27 mouse cellular contexts compared by ENCODE assay signal in the genomic region with DNA sequence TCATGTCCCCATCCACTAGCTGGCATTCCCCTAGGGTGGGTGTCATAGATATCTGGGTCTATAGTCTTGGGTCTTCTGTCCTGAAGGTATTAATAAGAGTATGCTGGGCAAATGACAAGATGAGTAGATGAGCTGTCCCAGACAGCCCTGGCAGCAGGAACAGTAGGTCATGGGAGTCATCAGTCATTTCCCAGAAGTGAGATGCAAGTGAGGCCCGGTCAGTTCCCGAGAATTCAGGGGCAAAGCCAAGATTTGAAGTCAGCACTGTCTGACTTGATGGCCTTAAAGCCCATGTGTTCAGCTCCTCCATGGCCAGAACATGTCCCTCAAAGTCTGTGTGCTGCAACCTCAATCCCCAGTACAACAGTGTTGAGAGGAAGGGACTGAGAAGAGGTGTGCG.
"Had no signal": no experiment of that assay in that cellular context is flagged by ENCODE, and none has a peak within 500 bp of the region (broad histone marks: within the 10 kb centered on the region; RNA-seq: fewer than 3 reads in every experiment).

No protein-coding gene starts in this region.

- H3K9ac ChIP-seq: heart, embryonic 12.5 days; hindbrain, embryonic 12.5 days; hindbrain, embryonic 14.5 days; intestine, embryonic 15.5 days; kidney, embryonic 15.5 days; limb, embryonic 13.5 days; limb, embryonic 15.5 days; liver, embryonic 12.5 days; liver, embryonic 14.5 days had no signal

- H3K27ac ChIP-seq: gastrocnemius, adult 2 months; heart, embryonic 10.5 days; hindbrain, embryonic 10.5 days; hindbrain, embryonic 12.5 days; hindbrain, embryonic 14.5 days; intestine, embryonic 15.5 days; kidney, embryonic 15.5 days; kidney, postnatal 0 days; limb, embryonic 13.5 days; limb, embryonic 15.5 days; liver, embryonic 12.5 days; liver, embryonic 14.5 days had no signal

- H3K4me2 ChIP-seq: heart, embryonic 12.5 days; hindbrain, embryonic 12.5 days; hindbrain, embryonic 14.5 days; intestine, embryonic 15.5 days; kidney, embryonic 15.5 days; limb, embryonic 13.5 days; limb, embryonic 15.5 days; liver, embryonic 12.5 days had no signal

- ATAC-seq: hindbrain, embryonic 16.5 days; inflammation-experienced regulatory T-cells, adult 6 months; intestine, embryonic 15.5 days; liver, embryonic 12.5 days had no signal

- DNase-seq: gastrocnemius, adult 2 months; gastrocnemius, postnatal 10 days; gastrocnemius, postnatal 25 days; heart, adult 18-20 months; heart, postnatal 10 days; heart, postnatal 4 days; kidney, adult 11 months; kidney, adult 2 months; kidney, adult 9 months; kidney, postnatal 14 days; kidney, postnatal 36 days; layer of hippocampus, postnatal 36 days; lung, adult 18-20 months had no signal

- H3K4me1 ChIP-seq: heart, embryonic 10.5 days; heart, embryonic 12.5 days; hindbrain, embryonic 10.5 days; intestine, embryonic 15.5 days; kidney, embryonic 15.5 days; limb, embryonic 13.5 days; limb, embryonic 15.5 days; liver, embryonic 12.5 days had no signal

- H3K27me3 ChIP-seq: hindbrain, embryonic 12.5 days; intestine, embryonic 15.5 days; kidney, embryonic 15.5 days; limb, embryonic 13.5 days; limb, embryonic 15.5 days; liver, embryonic 12.5 days had no signal

- H3K4me3 ChIP-seq: gastrocnemius, adult 2 months; heart, embryonic 10.5 days; heart, embryonic 12.5 days; hindbrain, embryonic 10.5 days; hindbrain, embryonic 12.5 days; intestine, embryonic 15.5 days; kidney, embryonic 15.5 days; limb, embryonic 13.5 days; limb, embryonic 15.5 days; liver, embryonic 12.5 days had no signal

- H3K36me3 ChIP-seq: heart, embryonic 10.5 days; heart, embryonic 12.5 days; hindbrain, embryonic 10.5 days; hindbrain, embryonic 12.5 days; intestine, embryonic 15.5 days; kidney, embryonic 15.5 days; limb, embryonic 13.5 days; limb, embryonic 15.5 days; liver, embryonic 12.5 days had no signal

- H3K9me3 ChIP-seq: heart, embryonic 10.5 days; heart, embryonic 12.5 days; hindbrain, embryonic 10.5 days; hindbrain, embryonic 12.5 days; intestine, embryonic 15.5 days; kidney, embryonic 15.5 days; limb, embryonic 13.5 days; limb, embryonic 15.5 days; liver, embryonic 12.5 days had no signal
